Mouse (Mus musculus): ENCODE data around the gene Slc5a12. TPM values are rescaled to one million over a fixed set of nuclear protein-coding genes. Genes with fewer than 3 reads are reported as not detected.

Slc5a12 gene
- polyA plus RNA-seq, 1 experiment: not detected

DNA sequence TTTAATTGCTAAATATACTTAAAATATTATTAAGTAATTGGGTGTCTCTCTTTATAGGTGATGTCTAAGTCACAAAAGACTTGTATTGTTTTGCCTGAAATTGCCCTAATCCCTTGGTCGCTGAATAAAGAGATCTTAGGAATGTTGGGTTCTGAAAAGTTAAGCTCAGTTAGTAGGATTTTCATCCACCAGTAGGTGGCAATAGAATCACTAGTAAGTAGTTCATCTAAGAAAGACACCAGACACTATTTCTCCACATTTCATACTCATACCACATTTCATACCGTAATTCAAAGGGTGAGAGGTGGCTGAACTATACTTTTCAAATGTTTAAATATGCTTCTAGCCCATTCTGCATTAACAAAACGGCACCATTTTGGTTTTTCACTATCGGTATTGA, 66.2 kb downstream of the Slc5a12 start:
- no peaks in the 10 kb centered on the region for H3K4me1 ChIP-seq (ENCODE audit: control insufficient read depth)
- H3K27me3 ChIP-seq (ENCODE audit: control insufficient read depth): no peaks in the 10 kb centered on the region
- no peak overlapping the region for H3K4me3 ChIP-seq (replicated peaks)
- no peaks in the 10 kb centered on the region for H3K36me3 ChIP-seq (ENCODE audit: control insufficient read depth)
- TF ChIP-seq TAL1 (IDR thresholded peaks at IDR 0.05; ENCODE audit: low read length) (no peak), GATA1 (IDR thresholded peaks at IDR 0.05; ENCODE audit: low read length) (no peak)
- no peaks in the 10 kb centered on the region for H3K9me3 ChIP-seq (ENCODE audit: control insufficient read depth, low read length)

DNA sequence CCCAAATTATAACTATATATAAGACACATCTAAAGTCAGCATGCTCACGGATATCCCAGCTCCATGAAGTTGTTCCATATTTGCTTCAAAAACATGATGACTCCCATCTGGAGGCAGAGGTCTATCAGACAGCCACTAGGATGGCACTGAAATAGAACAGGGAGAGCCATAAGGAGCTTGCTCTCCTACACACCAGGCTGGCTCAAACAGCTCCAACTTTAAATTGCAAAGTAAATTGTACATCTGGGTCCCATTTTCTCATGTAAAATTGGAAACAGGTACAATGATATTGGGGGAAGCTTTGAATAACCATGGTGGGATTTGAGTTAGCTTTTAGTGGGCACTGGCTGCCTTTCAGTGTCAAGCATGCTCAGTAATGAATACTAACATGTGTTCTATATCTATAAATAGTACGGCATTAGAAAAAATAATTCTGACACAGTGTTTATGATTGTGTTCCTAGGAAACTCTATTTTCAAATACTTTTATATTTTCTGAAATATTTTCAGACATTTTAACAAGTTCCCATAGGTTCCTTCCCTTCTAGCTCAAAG, 74.0 kb downstream of the Slc5a12 start:
- Histone ChIP-seq H3K9me3 (ENCODE audit: control insufficient read depth, low read length) (no peaks in the 10 kb centered on the region; the same call in 1 of the 2 replicates), H3K4me3 (replicated peaks) (no peak overlapping the region), H3K4me1 (ENCODE audit: control insufficient read depth) (no peaks in the 10 kb centered on the region), H3K27me3 (ENCODE audit: control insufficient read depth) (no peaks in the 10 kb centered on the region), H3K36me3 (ENCODE audit: control insufficient read depth) (no peaks in the 10 kb centered on the region)
- TF ChIP-seq TAL1 (IDR thresholded peaks at IDR 0.05; ENCODE audit: low read length): no peak
- TF ChIP-seq GATA1 (IDR thresholded peaks at IDR 0.05; ENCODE audit: low read length): no peak

Other genes starting within 250 kb of the Slc5a12 start
- not detected in 2 replicates for gene Fibin, start 234.1 kb upstream of the Slc5a12 start, polyA plus RNA-seq (2012)
- gene Muc15, start 124.0 kb downstream of the Slc5a12 start, polyA plus RNA-seq (2012): 0.01 TPM in 1 of 2 replicates, not detected in the other